ENCODE assay signal across 8 mouse cellular contexts in genomic region chr7:4103411-4103810, GRCm38 (mm10). TPM values are rescaled to one million over a fixed set of nuclear protein-coding genes. Genes with fewer than 3 reads are reported as not detected.
DNase-seq lines count a peak whose midpoint lies in the region; ATAC-seq and TF ChIP-seq lines count a peak whose summit lies in the region.
"Had no signal": no experiment of that assay in that cellular context is flagged by ENCODE, and none has a peak within 500 bp of the region (broad histone marks: within the 10 kb centered on the region; RNA-seq: fewer than 3 reads in every experiment).

No protein-coding gene starts in this region.

- DNase-seq in layer of hippocampus, adult 2 months (ENCODE audit: low spot score in 2 of 2): peak in 1 of 2 experiments; percentile 70
- DNase-seq in layer of hippocampus, adult 9-11 months: no peak
- peak; percentile 67 for DNase-seq in ES-CJ7 (ENCODE audit: low read depth, low spot score)
- peak; percentile 80 for DNase-seq in brain, adult 2 months (ENCODE audit: low read depth, low spot score)
- no peak for DNase-seq in yolk sac, embryonic 10.5 days (ENCODE audit: low spot score)
- DNase-seq in urinary bladder, adult 18-20 months (ENCODE audit: low spot score in 2 of 2): no peak

- H3K4me2 ChIP-seq in hindbrain, embryonic 16.5 days (ENCODE audit: low read length): no peak overlapping the region
- H3K4me2 ChIP-seq: lung, embryonic 15.5 days had no signal

- 12% methylated on average over 4 of the region's 4 CpGs for WGBS in hindbrain, embryonic 16.5 days

- H3K27me3 ChIP-seq in hindbrain, embryonic 16.5 days (replicated peaks; ENCODE audit: control insufficient read depth, insufficient read depth, low read length): no peaks in the 10 kb centered on the region
- H3K27me3 ChIP-seq: lung, embryonic 15.5 days had no signal

- no peak overlapping the region for H3K4me3 ChIP-seq in layer of hippocampus, adult 2 months
- H3K4me3 ChIP-seq in hindbrain, embryonic 16.5 days (ENCODE audit: low read length): no peak overlapping the region
- H3K4me3 ChIP-seq: lung, embryonic 15.5 days had no signal

- H3K9me3 ChIP-seq in hindbrain, embryonic 16.5 days (ENCODE audit: control insufficient read depth, low read length): no peaks in the 10 kb centered on the region
- H3K9me3 ChIP-seq: lung, embryonic 15.5 days had no signal

- ATAC-seq in hindbrain, embryonic 16.5 days: 0 out of 2 replicates have a peak, but pooled peaks have one; percentile 11

- no peaks in the 10 kb centered on the region for H3K36me3 ChIP-seq in hindbrain, embryonic 16.5 days (ENCODE audit: control insufficient read depth, insufficient read depth, low read length)
- H3K36me3 ChIP-seq: lung, embryonic 15.5 days had no signal

- H3K27ac ChIP-seq in layer of hippocampus, adult 2 months: peak overlapping the region; percentile 16; the same call in 1 of the 2 replicates
- H3K27ac ChIP-seq in hindbrain, embryonic 16.5 days (ENCODE audit: low read depth, low read length): no peak overlapping the region
- H3K27ac ChIP-seq: lung, embryonic 15.5 days had no signal

- H3K9ac ChIP-seq in hindbrain, embryonic 16.5 days (ENCODE audit: low read depth, low read length): no peak overlapping the region
- H3K9ac ChIP-seq: lung, embryonic 15.5 days had no signal

- TF ChIP-seq CTCF in layer of hippocampus, adult 2 months (conservative IDR thresholded peaks at IDR 0.05): peak; percentile 81

- no peaks in the 10 kb centered on the region for H3K4me1 ChIP-seq in hindbrain, embryonic 16.5 days (ENCODE audit: control insufficient read depth, insufficient read depth, low read depth, low read length)
- H3K4me1 ChIP-seq: lung, embryonic 15.5 days had no signal

RNA-seq across cellular contexts. Expression of gene Ttyh1, which starts 15.8 kb away (rescaled TPM):
- total RNA-seq in layer of hippocampus, adult 2 months (2021): 100 to 1,000 TPM; 526 to 562 TPM
- polyA plus RNA-seq in hindbrain, embryonic 16.5 days (2015; fragmentation: Nextera tagmentation; extraction: Ambion mirVana): 204 and 239 TPM in 2 replicates

RNA-seq across cellular contexts. Expression of gene Leng8, which starts 33.4 kb away (rescaled TPM):
- 100 to 1,000 TPM; 189 to 218 TPM for total RNA-seq in layer of hippocampus, adult 2 months (2021)
- polyA plus RNA-seq in hindbrain, embryonic 16.5 days (2015; fragmentation: Nextera tagmentation; extraction: Ambion mirVana): 57.4 and 75.4 TPM in 2 replicates

RNA-seq across cellular contexts. Expression of gene Lair1, which starts 40.4 kb away (rescaled TPM):
- total RNA-seq in layer of hippocampus, adult 2 months (2021): 1 to 10 TPM; 5.2 to 7.1 TPM
- 3.1 and 3.5 TPM in 2 replicates for polyA plus RNA-seq in hindbrain, embryonic 16.5 days (2015; fragmentation: Nextera tagmentation; extraction: Ambion mirVana)

RNA-seq across cellular contexts. Expression of gene Leng9, which starts 46.8 kb away (rescaled TPM):
- total RNA-seq in layer of hippocampus, adult 2 months (2021): 1 to 10 TPM; 5.6 to 6.6 TPM
- polyA plus RNA-seq in hindbrain, embryonic 16.5 days (2015; fragmentation: Nextera tagmentation; extraction: Ambion mirVana): 6.0 and 6.8 TPM in 2 replicates

Comparison
In these comparisons a context has a peak if more than half of its experiments do, and no peak if none do; other contexts are left out.
1. DNase-seq: peak in ES-CJ7 (single experiment) and brain, adult 2 months (single experiment); none in layer of hippocampus, adult 9-11 months (single experiment), yolk sac, embryonic 10.5 days (single experiment) and urinary bladder, adult 18-20 months (0 of 2).